Mouse (Mus musculus): ENCODE data around the gene Dchs1.

Dchs1 gene

GRCm38 (mm10) chr7:105743926-105744590 is 43.4 kb downstream of the Dchs1 start, which contains the start of gene Taf10:
TSS of gene Taf10 (minus strand) at chr7:105744361.
- intact Hi-C loops (cut with DNase I): loop anchor here (5.0 kb wide), 1 partner anchor 102 kb away; the partner anchor contains the start of genes Arfip2, Gm45799 and Timm10b

DNA sequence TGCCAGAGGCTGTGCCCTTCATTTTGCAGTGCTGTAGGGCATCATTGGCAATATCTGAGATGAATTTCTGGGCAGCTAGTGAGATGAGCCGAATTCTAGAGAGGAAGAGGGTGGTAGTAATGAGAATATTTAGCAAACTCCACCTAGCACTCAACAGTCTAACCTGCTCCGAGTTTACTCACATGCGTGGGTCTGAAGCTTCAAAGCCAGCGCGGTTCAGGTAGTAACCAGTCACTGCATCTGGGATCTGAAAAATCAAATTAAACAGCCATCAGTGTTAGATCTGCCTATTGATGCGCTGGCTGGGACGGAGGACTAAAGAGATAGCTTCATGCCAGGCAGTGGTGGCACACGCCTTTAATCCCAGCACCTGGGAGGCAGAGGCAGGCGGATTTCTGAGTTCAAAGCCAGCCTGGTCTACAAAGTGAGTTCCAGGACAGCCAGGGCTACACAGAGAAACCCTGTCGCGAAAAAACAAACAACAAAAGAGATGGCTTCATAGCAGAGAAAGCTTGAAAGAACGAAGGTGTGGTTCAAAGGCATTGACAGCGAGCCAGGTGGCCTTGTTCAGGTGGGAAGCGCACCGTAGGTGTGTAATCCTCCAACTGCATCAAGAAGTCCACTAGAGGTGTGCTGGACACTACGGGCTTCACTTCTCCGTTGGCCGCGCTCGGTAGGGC is 44.1 kb downstream of the Dchs1 start:
- intact Hi-C loops (cut with DNase I): loop anchor here (5.0 kb wide), 1 partner anchor 101 kb away; the partner anchor contains the start of genes Arfip2, Gm45799 and Timm10b

GRCm38 (mm10) chr7:105742539-105743215 is 44.8 kb downstream of the Dchs1 start:
- intact Hi-C loops (cut with DNase I): loop anchor here (5.0 kb wide), 1 partner anchor 100 kb away; the partner anchor contains the start of genes Arfip2, Gm45799 and Timm10b

DNA sequence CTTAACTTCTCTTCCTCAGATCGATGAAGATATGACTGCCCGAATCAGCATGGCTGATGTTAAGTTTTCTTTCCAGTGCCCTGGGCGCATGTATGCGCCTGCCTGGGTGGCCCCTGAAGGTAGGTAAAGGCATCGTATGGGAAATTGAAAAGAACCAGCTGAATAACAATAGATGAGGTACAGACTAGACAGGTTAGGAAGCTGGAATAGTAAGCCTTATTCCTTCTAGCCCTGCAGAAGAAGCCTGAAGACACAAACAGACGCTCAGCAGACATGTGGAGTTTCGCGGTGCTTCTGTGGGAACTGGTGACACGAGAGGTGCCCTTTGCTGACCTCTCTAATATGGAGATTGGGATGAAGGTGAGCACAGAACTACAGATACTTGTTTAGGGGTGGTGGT is 45.5 kb downstream of the Dchs1 start:
- intact Hi-C loops (cut with DNase I): loop anchor here (5.0 kb wide), 1 partner anchor 100 kb away; the partner anchor contains the start of genes Arfip2, Gm45799 and Timm10b

GRCm38 (mm10) chr7:105740851-105741250 is 46.6 kb downstream of the Dchs1 start:
- intact Hi-C loops (cut with DNase I): loop anchor here (5.0 kb wide), 1 partner anchor 99 kb away; the partner anchor contains the start of genes Arfip2, Gm45799 and Timm10b

DNA sequence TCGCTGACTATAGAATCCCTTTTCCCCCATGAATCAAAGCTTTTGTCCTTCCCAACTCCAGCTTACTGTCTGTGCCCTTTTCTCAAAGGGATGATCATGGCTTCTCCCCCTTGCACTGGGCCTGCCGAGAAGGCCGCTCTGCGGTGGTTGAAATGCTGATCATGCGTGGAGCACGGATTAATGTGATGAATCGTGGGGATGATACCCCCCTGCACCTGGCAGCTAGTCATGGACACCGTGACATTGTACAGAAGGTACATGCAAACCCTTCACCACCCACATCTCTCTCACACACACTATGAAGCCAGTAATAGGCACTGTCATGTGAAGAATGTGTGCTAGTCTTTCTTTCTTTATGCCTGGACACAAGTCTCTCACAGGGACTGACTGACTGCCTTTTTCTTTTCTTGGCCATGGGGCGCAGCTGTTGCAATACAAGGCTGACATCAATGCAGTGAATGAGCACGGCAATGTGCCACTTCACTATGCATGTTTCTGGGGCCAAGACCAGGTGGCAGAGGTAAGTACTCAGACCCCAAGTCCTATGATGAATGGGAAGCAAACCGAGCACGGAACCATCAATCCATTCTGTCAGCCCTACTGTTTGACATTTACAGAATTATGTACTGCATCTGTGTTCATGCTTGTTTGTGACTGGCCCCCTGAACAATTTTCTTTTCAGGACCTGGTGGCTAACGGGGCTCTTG is 47.2 kb downstream of the Dchs1 start:
- intact Hi-C loops (cut with DNase I): loop anchor here (5.0 kb wide), 1 partner anchor 98 kb away; the partner anchor contains the start of genes Arfip2, Gm45799 and Timm10b

GRCm38 (mm10) chr7:105738948-105739347 is 48.5 kb downstream of the Dchs1 start:
- intact Hi-C loops (cut with DNase I): loop anchor here (10.0 kb wide), 1 partner anchor 184 kb away; the partner anchor contains the start of gene Smpd1

DNA sequence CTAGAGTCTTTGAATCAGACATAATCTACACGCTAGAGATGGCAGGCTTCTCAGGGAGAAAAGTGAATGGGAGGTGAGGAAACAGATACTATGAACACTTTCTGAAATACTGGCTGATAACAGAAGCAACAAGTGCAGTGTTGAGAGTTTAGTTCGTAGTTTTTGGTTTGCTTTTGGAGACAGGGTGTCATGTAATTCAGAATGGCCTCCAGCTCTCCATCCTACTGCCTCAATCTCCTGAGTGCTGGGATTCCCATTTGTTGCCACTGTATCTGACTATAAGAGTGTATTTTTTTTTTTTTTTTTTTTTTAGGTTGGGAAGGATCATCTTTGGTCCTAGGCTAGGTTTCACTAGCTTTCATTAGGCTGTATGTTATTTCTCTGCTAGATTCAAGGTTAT is 49.2 kb downstream of the Dchs1 start:
- intact Hi-C loops (cut with DNase I): loop anchor here (10.0 kb wide), 1 partner anchor 183 kb away; the partner anchor contains the start of gene Smpd1

DNA sequence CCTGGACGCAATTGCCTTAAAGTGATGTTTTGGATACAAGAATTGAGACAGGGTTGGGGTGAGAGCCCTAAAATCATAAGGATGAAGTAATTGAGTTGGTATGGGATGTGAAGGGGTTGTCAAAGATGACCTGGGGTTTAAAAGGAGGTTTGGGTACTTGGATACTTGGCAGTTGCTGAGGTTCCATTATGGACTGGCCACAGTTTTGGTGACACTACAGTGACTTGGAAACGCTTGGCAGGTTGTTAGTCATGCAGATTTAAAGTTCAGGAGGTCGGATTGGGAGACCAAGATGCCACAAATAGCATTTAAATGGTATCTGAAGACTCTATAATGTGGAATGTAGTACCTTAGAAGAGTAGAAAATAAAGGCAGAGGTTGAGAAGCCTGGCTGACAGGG is 49.8 kb downstream of the Dchs1 start:
- intact Hi-C loops (cut with DNase I): loop anchor here (2.0 to 10.0 kb wide), 2 partner anchors 73 to 183 kb away; partner anchors contain the start of genes Mrpl17 and Smpd1

GRCm38 (mm10) chr7:105736911-105737521 is 50.4 kb downstream of the Dchs1 start, which contains the start of gene Rrp8:
TSS of gene Rrp8 (minus strand) at chr7:105737385.
- intact Hi-C loops (cut with DNase I): loop anchor here (2.0 to 10.0 kb wide), 2 partner anchors 74 to 182 kb away; partner anchors contain the start of genes Mrpl17 and Smpd1

- intact Hi-C loops (cut with DNase I): loop anchor here (2.0 to 10.0 kb wide), 2 partner anchors 74 to 182 kb away; partner anchors contain the start of genes Mrpl17 and Smpd1
Observed at GRCm38 (mm10) chr7:105736264-105736901, 51.1 kb downstream of the Dchs1 start, which contains the start of gene Ilk. TSS of gene Ilk (plus strand) at chr7:105736592.

DNA sequence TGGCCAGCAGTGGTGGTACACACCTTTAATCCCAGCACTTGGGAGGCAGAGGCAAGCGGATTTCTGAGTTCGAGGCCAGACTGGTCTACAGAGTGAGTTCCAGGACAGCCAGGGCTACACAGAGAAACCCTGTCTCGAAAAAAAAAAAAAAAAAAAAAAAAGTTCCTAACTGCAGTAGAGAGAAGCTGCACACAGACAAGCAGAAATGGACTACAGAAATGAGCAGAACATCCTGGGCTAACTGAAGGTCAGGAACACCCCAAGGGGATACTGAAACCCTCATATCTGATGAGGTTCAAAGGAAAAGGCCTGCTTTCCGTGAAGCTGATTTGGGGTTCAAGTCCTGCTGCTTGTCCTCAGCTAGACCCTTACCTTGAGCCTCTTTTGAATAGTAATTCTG is 52.0 kb downstream of the Dchs1 start:
- intact Hi-C loops (cut with DNase I): loop anchor here (10.0 kb wide), 1 partner anchor 181 kb away; the partner anchor contains the start of gene Smpd1

GRCm38 (mm10) chr7:105734826-105735225 is 52.6 kb downstream of the Dchs1 start:
- intact Hi-C loops (cut with DNase I): loop anchor here (10.0 kb wide), 1 partner anchor 180 kb away; the partner anchor contains the start of gene Smpd1

DNA sequence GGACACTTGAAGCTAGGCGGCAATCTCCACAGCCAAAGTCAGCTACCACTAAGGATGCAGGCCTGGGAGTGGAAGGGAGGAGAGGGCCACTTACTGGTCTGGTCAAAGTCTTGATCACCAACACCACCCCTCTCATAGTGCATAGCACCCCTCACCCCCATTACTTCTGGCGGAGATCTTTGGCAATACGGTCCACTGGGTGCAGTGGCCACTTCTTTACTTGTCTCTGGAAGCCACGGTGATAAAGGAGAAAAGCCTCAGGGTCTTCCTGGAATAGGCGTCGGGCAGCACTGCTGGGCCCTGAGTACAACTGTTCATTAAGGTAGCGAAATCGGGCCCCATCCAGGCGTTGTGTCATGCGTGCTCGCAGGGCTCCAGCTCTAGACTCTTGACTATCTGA is 53.6 kb downstream of the Dchs1 start:
- intact Hi-C loops (cut with DNase I): loop anchor here (10.0 kb wide), 1 partner anchor 179 kb away; the partner anchor contains the start of gene Smpd1

DNA sequence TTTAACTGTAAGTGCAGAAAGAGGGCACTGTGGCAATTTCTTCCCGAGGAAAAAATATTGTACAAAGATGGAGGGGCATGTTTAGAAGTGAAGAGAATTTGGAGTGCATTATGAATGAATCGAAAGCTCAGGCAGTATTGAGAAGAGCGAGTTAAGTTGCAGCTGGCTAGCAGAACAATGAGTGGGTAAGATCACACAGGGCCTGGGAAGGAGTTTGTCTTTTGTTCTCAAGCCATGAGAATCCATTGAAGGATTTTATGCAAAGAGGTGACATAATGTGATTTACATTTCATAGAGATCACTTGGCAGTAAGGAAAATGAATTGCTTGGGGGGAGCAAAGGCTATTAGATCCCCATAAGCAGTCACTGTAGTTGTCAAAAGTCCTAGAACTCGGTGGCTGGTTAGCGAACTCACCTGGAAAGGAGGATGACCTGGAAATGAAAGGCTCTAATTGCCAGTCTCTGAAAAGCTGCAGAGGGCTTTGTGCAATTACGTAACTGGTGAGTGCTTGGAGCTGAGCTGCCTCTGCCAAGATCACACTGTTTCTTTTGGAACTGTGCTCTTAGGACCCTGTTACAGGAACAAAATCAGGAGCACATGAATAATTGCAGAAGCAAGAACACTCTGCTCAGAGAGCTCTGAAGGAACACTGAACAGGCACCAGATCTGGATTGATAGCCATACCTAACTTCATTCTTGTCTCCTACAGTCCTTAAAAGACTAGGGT is 58.6 kb downstream of the Dchs1 start:
- intact Hi-C loops (cut with DNase I): no loop called here

DNA sequence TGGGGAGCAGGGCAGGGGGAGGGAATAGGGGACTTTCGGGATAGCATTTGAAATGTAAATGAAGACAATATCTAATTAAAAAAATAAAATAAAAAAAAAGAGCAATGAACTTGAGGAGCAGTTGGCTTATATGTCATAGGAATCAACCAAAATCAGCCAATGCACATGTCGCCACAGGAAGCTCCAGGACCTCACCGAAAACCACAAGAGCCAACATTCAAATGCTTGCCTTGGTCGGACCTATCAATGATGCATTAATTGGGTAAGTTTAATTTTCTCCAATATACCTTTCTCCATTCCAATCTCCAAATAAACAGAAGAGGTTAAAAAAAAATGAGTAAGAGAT is 60.5 kb downstream of the Dchs1 start:
- intact Hi-C loops (cut with DNase I): loop anchor here (2.0 kb wide), 1 partner anchor 92 kb away; no protein-coding TSS in a partner anchor

DNA sequence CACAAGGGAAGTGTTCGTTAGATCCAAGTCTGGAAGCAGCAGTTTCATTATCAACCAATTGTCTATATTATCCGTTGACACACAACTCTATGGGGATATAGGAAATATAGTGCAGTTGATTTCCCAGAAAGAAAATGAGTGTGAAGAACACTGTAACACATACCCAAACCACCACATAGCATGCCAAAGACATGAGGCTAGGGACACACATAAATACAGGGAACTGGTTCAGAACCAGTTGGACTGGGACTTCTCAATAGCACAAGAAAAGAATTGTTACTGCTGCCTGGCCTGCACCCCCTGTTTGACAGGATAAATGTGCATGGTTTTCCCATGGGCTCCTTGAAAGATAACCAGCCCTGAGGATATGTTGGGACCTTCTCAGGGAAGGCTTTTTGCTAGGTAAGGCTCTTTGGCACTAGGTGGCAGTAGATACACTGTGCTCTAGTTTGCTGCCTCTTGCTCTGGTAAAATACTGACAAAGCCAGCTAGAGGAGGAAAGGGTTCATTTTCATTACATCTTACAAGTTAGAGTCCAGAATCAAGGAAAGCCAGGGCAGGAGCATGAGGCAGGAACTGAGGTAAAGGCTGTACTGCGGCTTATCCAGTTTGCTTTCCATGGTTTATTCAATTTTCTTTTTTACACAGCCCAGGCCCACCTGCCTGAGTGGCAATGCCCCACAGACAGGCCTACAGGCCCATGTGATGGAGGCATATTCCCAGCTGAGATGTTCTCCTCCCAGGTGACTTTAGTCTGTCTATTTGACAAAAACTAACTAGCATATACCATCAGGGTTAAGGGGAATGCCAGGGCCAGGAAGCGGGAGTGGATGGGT is 61.1 kb downstream of the Dchs1 start:
- intact Hi-C loops (cut with DNase I): loop anchor here (2.0 kb wide), 1 partner anchor 92 kb away; no protein-coding TSS in a partner anchor

Data from adrenal gland (tissue).